Mouse (Mus musculus) heart, postnatal 0 days (tissue): ENCODE measurements around the gene Rbm20. TPM values are rescaled to one million over a fixed set of nuclear protein-coding genes. Genes with fewer than 3 reads are reported as not detected.

Source experiments
- ATAC-seq: fragments of 200-750 bp; cut with Nextera tagmentation; 2 replicates; pipeline ENCODE4 v1.8.0; 2017; ENCODE audit warnings: low read depth, moderate number of reproducible peaks, moderate library complexity; ENCODE audit not compliant: insufficient read depth
- DNase-seq: peaks from one replicate; pipeline ENCODE4 v3.0.0-alpha.2; 2016; ENCODE audit warnings: low spot score
- H3K27ac ChIP-seq: fragments of 300-500 bp; sonication (generic); 2 replicates; pipeline ENCODE4 v1.5.1; 2014; ENCODE audit warnings: low read depth, mild to moderate bottlenecking
- H3K27me3 ChIP-seq: fragments of 300-500 bp; sonication (generic); 2 replicates; pipeline ENCODE4 v1.6.1; 2014; ENCODE audit warnings: low read length, mixed read lengths; ENCODE audit not compliant: control insufficient read depth, insufficient read depth
- H3K36me3 ChIP-seq: fragments of 300-500 bp; sonication (generic); replicated peaks from 2 replicates; pipeline ENCODE4 v1.6.1; 2014; ENCODE audit warnings: low read length, mixed read lengths; ENCODE audit not compliant: control insufficient read depth, insufficient read depth
- H3K4me1 ChIP-seq: fragments of 300-500 bp; sonication (generic); 2 replicates; pipeline ENCODE4 v1.6.1; 2014; ENCODE audit warnings: antibody characterized with exemption; ENCODE audit not compliant: control insufficient read depth, insufficient read depth
- H3K4me2 ChIP-seq: fragments of 300-500 bp; sonication (generic); 2 replicates; pipeline ENCODE4 v1.6.1; 2014; ENCODE audit warnings: low read depth, mild to moderate bottlenecking, low read length, moderate library complexity
- H3K4me3 ChIP-seq: fragments of 300-500 bp; sonication (generic); 2 replicates; pipeline ENCODE4 v1.5.1; 2014; ENCODE audit warnings: low read depth, low read length
- H3K9ac ChIP-seq: fragments of 300-500 bp; sonication (generic); replicated peaks from 2 replicates; pipeline ENCODE4 v1.6.1; 2014; ENCODE audit warnings: low read depth, low read length, mixed read lengths
- H3K9me3 ChIP-seq: fragments of 300-500 bp; sonication (generic); replicated peaks from 2 replicates; pipeline ENCODE4 v1.6.1; 2016; ENCODE audit warnings: low read length; ENCODE audit not compliant: control insufficient read depth
- CTCF ChIP-seq: IDR thresholded peaks from 2 replicates; pipeline ENCODE4 v1.5.1; 2016; ENCODE audit warnings: antibody characterized with exemption, control low read depth, low read depth
- EP300 ChIP-seq: IDR thresholded peaks from 2 replicates; pipeline ENCODE4 v1.6.1; 2016; ENCODE audit warnings: antibody characterized with exemption, low read depth
- WGBS: fragments of 180-500 bp; shearing (Covaris S2); extraction: QIAGEN DNeasy Blood & Tissue Kit; methylation state at CpG from one replicate; pipeline ENCODE4 v1.1.7; 2014; 5-methylcytosine and 5-hydroxymethylcytosine counted together
- polyA plus RNA-seq: library from polyadenylated mRNA; unstranded; fragments of >200 nt; fragmentation: Nextera tagmentation; extraction: Ambion mirVana; gene quantifications from 2 replicates; pipeline ENCODE4 v1.2.1, GENCODE M21; 2015
- total RNA-seq: library from RNA; depleted of rRNA; stranded (reverse); fragments of >200 nt; gene quantifications from 2 replicates; pipeline ENCODE4 v1.2.3, GENCODE M21; 2014; ENCODE audit warnings: low replicate concordance

Gene Rbm20
- total and polyA plus RNA-seq, 2 experiments from 2014 or later, result 65.2 to 340 TPM

- WGBS, result 9% methylated on average over 7 of the region's 7 CpGs
- peaks cover 14% of the 10 kb centered on the region for H3K36me3 ChIP-seq
- H3K4me3 ChIP-seq, result no peak overlapping the region
- DNase-seq (no peak), ATAC-seq (peak; percentile 45)
- peak overlapping the region; percentile 38; the same call in 1 of the 2 replicates for H3K4me2 ChIP-seq
- no peaks in the 10 kb centered on the region for H3K9me3 ChIP-seq
- H3K9ac ChIP-seq, result no peak overlapping the region
- 0 out of 2 replicates have a peak, but pooled peaks have one; percentile 34 for TF ChIP-seq EP300
- no peak for TF ChIP-seq CTCF
- H3K27ac ChIP-seq, result peak overlapping the region; percentile 75
- H3K27me3 ChIP-seq, result no peaks in the 10 kb centered on the region
- H3K4me1 ChIP-seq, result peaks cover 64% of the 10 kb centered on the region
These were observed 132.9 kb downstream of the Rbm20 start for GRCm38 (mm10) chr19:53810024-53810423.

DNA sequence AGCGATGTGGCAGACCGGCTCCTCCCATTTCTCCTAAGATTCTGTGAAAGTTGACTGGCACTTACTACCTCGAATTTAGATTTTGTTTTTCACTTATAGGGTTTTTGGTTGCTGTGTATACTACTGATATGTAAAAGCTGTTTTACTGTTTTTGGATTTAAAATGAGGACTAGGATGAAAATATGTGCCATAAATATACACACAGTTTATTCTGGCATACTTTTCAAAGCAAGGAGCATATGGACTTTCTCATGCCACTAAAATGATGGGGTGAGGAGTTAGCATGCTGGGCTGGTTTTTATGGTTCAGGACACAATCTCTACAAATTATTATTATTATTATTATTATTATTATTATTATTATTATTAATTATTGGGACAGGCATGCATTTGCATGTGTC is 133.5 kb downstream of the Rbm20 start:
- no peak overlapping the region for H3K4me3 ChIP-seq
- H3K4me2 ChIP-seq, result 0 out of 2 replicates have a peak overlapping the region, but pooled peaks have one; percentile 38
- WGBS, result 51% methylated on average over 3 of the region's 3 CpGs
- H3K27me3 ChIP-seq, result no peaks in the 10 kb centered on the region
- no peak overlapping the region for H3K9ac ChIP-seq
- H3K9me3 ChIP-seq, result no peaks in the 10 kb centered on the region
- H3K27ac ChIP-seq, result peak overlapping the region; percentile 75
- TF ChIP-seq CTCF, result no peak
- TF ChIP-seq EP300, result no peak
- ATAC-seq (no peak), DNase-seq (no peak)
- H3K36me3 ChIP-seq, result peaks cover 18% of the 10 kb centered on the region
- peaks cover 63% of the 10 kb centered on the region for H3K4me1 ChIP-seq

- 84% methylated on average over 5 of the region's 5 CpGs for WGBS
- Histone ChIP-seq H3K9me3 (no peaks in the 10 kb centered on the region), H3K4me2 (no peak overlapping the region), H3K4me3 (no peak overlapping the region), H3K27ac (peak overlapping the region; percentile 34; the same call in 1 of the 2 replicates), H3K36me3 (peaks cover 46% of the 10 kb centered on the region), H3K4me1 (peaks cover 36% of the 10 kb centered on the region), H3K9ac (no peak overlapping the region), H3K27me3 (no peaks in the 10 kb centered on the region)
- TF ChIP-seq EP300 (no peak), CTCF (no peak)
- DNase-seq, result no peak
- no peak for ATAC-seq
These were observed 136.5 kb downstream of the Rbm20 start for GRCm38 (mm10) chr19:53813576-53813975.

- H3K9me3 ChIP-seq, result no peaks in the 10 kb centered on the region
- 58% methylated on average over 4 of the region's 4 CpGs for WGBS
- no peak overlapping the region for H3K9ac ChIP-seq
- no peaks in the 10 kb centered on the region for H3K27me3 ChIP-seq
- no peak overlapping the region for H3K4me3 ChIP-seq
- peaks cover 66% of the 10 kb centered on the region for H3K36me3 ChIP-seq
- no peak for TF ChIP-seq EP300
- no peak for TF ChIP-seq CTCF
- no peak overlapping the region for H3K4me2 ChIP-seq
- DNase-seq (no peak), ATAC-seq (no peak)
- peak overlapping the region; percentile 55 for H3K27ac ChIP-seq
- peaks cover 16% of the 10 kb centered on the region for H3K4me1 ChIP-seq
These were observed 138.6 kb downstream of the Rbm20 start for GRCm38 (mm10) chr19:53815714-53816113.

GRCm38 (mm10) chr19:53816242-53816641 is 139.1 kb downstream of the Rbm20 start:
- peaks cover 72% of the 10 kb centered on the region for H3K36me3 ChIP-seq
- no peak overlapping the region for H3K4me3 ChIP-seq
- H3K4me2 ChIP-seq, result no peak overlapping the region
- no peaks in the 10 kb centered on the region for H3K9me3 ChIP-seq
- no peak for DNase-seq
- no peaks in the 10 kb centered on the region for H3K27me3 ChIP-seq
- TF ChIP-seq CTCF (no peak), EP300 (no peak)
- WGBS, result 55% methylated on average over 11 of the region's 11 CpGs
- peaks cover 16% of the 10 kb centered on the region for H3K4me1 ChIP-seq
- H3K27ac ChIP-seq, result peak overlapping the region; percentile 55
- no peak overlapping the region for H3K9ac ChIP-seq
- ATAC-seq, result no peak; the same call in 1 of the 2 replicates

DNA sequence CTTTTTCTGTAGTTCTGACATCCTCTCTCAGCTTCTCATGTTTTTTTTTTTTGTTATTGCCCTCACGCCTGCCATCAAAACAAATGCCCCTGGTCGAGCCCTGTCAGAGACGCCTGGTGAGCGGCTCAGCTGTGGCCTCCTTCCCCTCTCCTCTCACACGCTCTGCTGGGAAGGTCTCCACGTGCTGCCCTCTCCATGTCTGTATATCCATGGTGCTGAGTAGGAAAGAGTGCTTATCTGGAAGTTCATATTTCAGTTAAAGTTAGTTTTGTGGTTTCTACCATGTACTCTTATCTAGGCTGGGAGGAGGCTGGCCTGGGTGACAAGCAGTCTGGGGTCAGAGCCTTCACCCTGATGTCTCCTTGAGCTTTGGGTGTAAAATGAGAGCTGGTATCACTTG is 142.2 kb downstream of the Rbm20 start:
- DNase-seq (no peak), ATAC-seq (no peak)
- peaks cover 84% of the 10 kb centered on the region for H3K36me3 ChIP-seq
- TF ChIP-seq CTCF (no peak), EP300 (no peak)
- no peaks in the 10 kb centered on the region for H3K9me3 ChIP-seq
- H3K4me3 ChIP-seq, result no peak overlapping the region
- peaks cover 18% of the 10 kb centered on the region for H3K4me1 ChIP-seq
- H3K27ac ChIP-seq, result 0 out of 2 replicates have a peak overlapping the region, but pooled peaks have one; percentile 11
- no peaks in the 10 kb centered on the region for H3K27me3 ChIP-seq
- no peak overlapping the region for H3K4me2 ChIP-seq
- 30% methylated on average over 6 of the region's 6 CpGs for WGBS
- no peak overlapping the region for H3K9ac ChIP-seq
